21 mouse cellular contexts compared by ENCODE assay signal in the genomic region with DNA sequence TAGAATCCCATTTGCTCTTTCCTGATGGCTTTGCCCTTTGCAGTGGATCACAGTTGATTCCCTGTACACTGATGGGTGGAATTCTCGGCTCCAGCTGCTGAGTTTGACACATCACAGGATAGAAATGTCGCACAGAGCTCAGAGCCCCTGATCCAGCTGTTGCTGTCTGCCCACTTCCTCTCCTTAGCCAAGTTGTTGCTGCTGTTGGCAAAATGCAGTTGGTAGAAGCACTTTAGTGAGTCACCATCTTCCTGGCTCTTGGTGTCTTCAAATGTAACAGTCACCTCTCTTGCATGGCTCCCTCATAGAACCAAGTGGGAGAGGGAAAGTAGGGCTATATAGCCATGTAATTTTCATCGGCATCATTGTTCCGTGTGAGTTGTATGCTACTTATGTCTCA.
"Had no signal": no experiment of that assay in that cellular context is flagged by ENCODE, and none has a peak within 500 bp of the region (broad histone marks: within the 10 kb centered on the region; RNA-seq: fewer than 3 reads in every experiment).

No protein-coding gene starts in this region.

- H3K9me3 ChIP-seq: limb, embryonic 10.5 days; liver, embryonic 15.5 days; midbrain, embryonic 10.5 days; midbrain, embryonic 13.5 days; neural tube, embryonic 15.5 days; stomach, embryonic 15.5 days had no signal

- H3K27me3 ChIP-seq: limb, embryonic 13.5 days; liver, embryonic 12.5 days; liver, embryonic 15.5 days; midbrain, embryonic 13.5 days; neural tube, embryonic 12.5 days; neural tube, embryonic 15.5 days; stomach, embryonic 15.5 days had no signal

- H3K36me3 ChIP-seq: limb, embryonic 10.5 days; limb, embryonic 13.5 days; liver, embryonic 12.5 days; liver, embryonic 15.5 days; midbrain, embryonic 10.5 days; midbrain, embryonic 13.5 days; neural tube, embryonic 12.5 days; neural tube, embryonic 15.5 days; stomach, embryonic 15.5 days had no signal

- ATAC-seq: intestine, postnatal 0 days; liver, embryonic 12.5 days; midbrain, embryonic 13.5 days had no signal

- H3K4me3 ChIP-seq: layer of hippocampus, adult 2 months; limb, embryonic 10.5 days; limb, embryonic 13.5 days; liver, embryonic 12.5 days; liver, embryonic 15.5 days; megakaryocyte, embryonic 14.5 days; midbrain, embryonic 10.5 days; midbrain, embryonic 13.5 days; neural tube, embryonic 12.5 days; neural tube, embryonic 15.5 days; stomach, embryonic 15.5 days had no signal

- H3K9ac ChIP-seq: limb, embryonic 13.5 days; liver, embryonic 12.5 days; liver, embryonic 15.5 days; midbrain, embryonic 13.5 days; neural tube, embryonic 12.5 days; neural tube, embryonic 15.5 days; stomach, embryonic 15.5 days had no signal

- H3K4me1 ChIP-seq: limb, embryonic 10.5 days; limb, embryonic 13.5 days; liver, embryonic 15.5 days; neural tube, embryonic 12.5 days; neural tube, embryonic 15.5 days; stomach, embryonic 15.5 days had no signal

- H3K4me2 ChIP-seq: limb, embryonic 13.5 days; liver, embryonic 12.5 days; liver, embryonic 15.5 days; midbrain, embryonic 13.5 days; neural tube, embryonic 12.5 days; neural tube, embryonic 15.5 days; stomach, embryonic 15.5 days had no signal

- DNase-seq: kidney, adult 2 months; kidney, postnatal 25 days; layer of hippocampus, adult 9-11 months; liver; lung, adult 2 months; retina, postnatal 1 day; right cerebral cortex, postnatal 25 days; spleen, adult 18-20 months had no signal

- H3K27ac ChIP-seq: layer of hippocampus, adult 2 months; limb, embryonic 10.5 days; limb, embryonic 13.5 days; liver, embryonic 12.5 days; liver, embryonic 15.5 days; macrophage; midbrain, embryonic 10.5 days; midbrain, embryonic 13.5 days; neural tube, embryonic 12.5 days; neural tube, embryonic 15.5 days; stomach, embryonic 15.5 days had no signal
